Mouse (Mus musculus): Measurements from ENCODE around the gene Cwc22.

GRCm38 (mm10) chr2:77882961-77883360 is 63.2 kb downstream of the Cwc22 start:
- TF ChIP-seq CTCF (IDR thresholded peaks at IDR 0.05; ENCODE audit: low read depth, low read length) (no peak), POLR2A (IDR thresholded peaks at IDR 0.05; ENCODE audit: borderline replicate concordance, low read depth, low read length) (no peak)

Data from bone marrow macrophage, adult 2 months (primary cell).